Mouse (Mus musculus) kidney, adult 11 months (tissue): ENCODE measurements around the gene Gm49337.
A peak's percentile ranks its signal among the peaks of the same experiment; 100 is the strongest.

ENCODE experiments used
- DNase-seq: peaks from one replicate; pipeline ENCODE4 v3.0.0; 2022

The Gm49337 gene

GRCm38 (mm10) chr4:116342119-116342518, 168.9 kb downstream of the Gm49337 start:
- DNase-seq = peak; percentile 21
